Mouse (Mus musculus): Measurements from ENCODE around the gene Klk4.

GRCm38 (mm10) chr7:43882811-43883210, 1.9 kb downstream of the Klk4 start:
- TF ChIP-seq ELF1 (IDR thresholded peaks at IDR 0.05; ENCODE audit: low read depth, low read length) (no peak), RCOR1 (conservative IDR thresholded peaks at IDR 0.05; ENCODE audit: low read depth, low read length) (no peak), CTCF (conservative IDR thresholded peaks at IDR 0.05 in 1 of 2, IDR thresholded peaks at IDR 0.05 in 1 of 2; ENCODE audit: low read depth in 2 of 2, low read length in 2 of 2) (no peak), EP300 (IDR thresholded peaks at IDR 0.05; ENCODE audit: low read length) (no peak), BHLHE40 (IDR thresholded peaks at IDR 0.05; ENCODE audit: low read depth, low read length) (no peak), NELFE (IDR thresholded peaks at IDR 0.05; ENCODE audit: low read depth, low read length) (no peak), TBP (conservative IDR thresholded peaks at IDR 0.05; ENCODE audit: low read depth, low read length) (no peak), E2F4 (IDR thresholded peaks at IDR 0.05; ENCODE audit: insufficient replicate concordance, low read depth, low read length) (no peak), HCFC1 (IDR thresholded peaks at IDR 0.05; ENCODE audit: low read depth, low read length) (no peak), GABPA (IDR thresholded peaks at IDR 0.05; ENCODE audit: insufficient replicate concordance, low read depth, low read length) (no peak), KAT2A (IDR thresholded peaks at IDR 0.05; ENCODE audit: insufficient replicate concordance, low read length) (no peak)
